ENCODE assay signal across 19 mouse cellular contexts in genomic region chr5:21486798-21487197, GRCm38 (mm10). TPM values are rescaled to one million over a fixed set of nuclear protein-coding genes. Genes with fewer than 3 reads are reported as not detected.
"Had no signal": no experiment of that assay in that cellular context is flagged by ENCODE, and none has a peak within 500 bp of the region (broad histone marks: within the 10 kb centered on the region; RNA-seq: fewer than 3 reads in every experiment).

No protein-coding gene starts in this region.

- H3K4me3 ChIP-seq: kidney, embryonic 15.5 days; limb, embryonic 13.5 days; liver, embryonic 13.5 days; neural tube, embryonic 13.5 days had no signal

- H3K9ac ChIP-seq: kidney, embryonic 15.5 days; limb, embryonic 13.5 days; liver, embryonic 13.5 days; neural tube, embryonic 13.5 days had no signal

- H3K4me1 ChIP-seq: kidney, embryonic 15.5 days; liver, embryonic 13.5 days had no signal

- H3K27me3 ChIP-seq: kidney, embryonic 15.5 days; limb, embryonic 13.5 days; liver, embryonic 13.5 days; neural tube, embryonic 13.5 days had no signal

- H3K9me3 ChIP-seq: kidney, embryonic 15.5 days; limb, embryonic 13.5 days; liver, embryonic 13.5 days; neural tube, embryonic 13.5 days had no signal

- H3K4me2 ChIP-seq: kidney, embryonic 15.5 days; liver, embryonic 13.5 days; midbrain, embryonic 11.5 days; neural tube, embryonic 13.5 days had no signal

- H3K36me3 ChIP-seq: kidney, embryonic 15.5 days; limb, embryonic 13.5 days; liver, embryonic 13.5 days; neural tube, embryonic 13.5 days had no signal

- DNase-seq: kidney, adult 8-10 months; kidney, postnatal 14 days; kidney, postnatal 4 days; left cerebral cortex, postnatal 4 days; liver, embryonic 13.5 days; lung, adult 2 months; lung, postnatal 14 days; lung, postnatal 4 days; midbrain, embryonic 14.5 days; retina, postnatal 1 day; right cerebral cortex, postnatal 25 days; thymus, postnatal 25 days had no signal

- H3K27ac ChIP-seq: kidney, embryonic 15.5 days; limb, embryonic 13.5 days; liver, embryonic 13.5 days; neural tube, embryonic 13.5 days had no signal

RNA-seq across cellular contexts. Expression of gene Lrrc17, which starts 56.6 kb away (rescaled TPM):
- total RNA-seq: megakaryocyte progenitor cell, adult 5-6 weeks; megakaryocyte-erythroid progenitor cell, adult 5-6 weeks; neutrophil, adult 5-6 weeks had no signal
